Mouse (Mus musculus) forebrain, embryonic 11.5 days (tissue): ENCODE measurements at regions not wholly inside any gene's neighbourhood (a gene's known extent, or its start where the extent isn't known, plus 50 kb on each side); places are given as distances from the start of the nearest gene placed in this dataset.
A peak's percentile ranks its signal among the peaks of the same experiment; 100 is the strongest.

ENCODE experiments used
- ATAC-seq: fragments of 200-750 bp; cut with Nextera tagmentation; replicated peaks from 2 replicates; pipeline ENCODE4 v1.8.0; 2017; ENCODE audit warnings: moderate TSS enrichment; ENCODE audit not compliant: low FRiP score
- DNase-seq: peaks from one replicate; pipeline ENCODE4 v3.0.0-alpha.2; 2017; ENCODE audit warnings: low spot score
- H3K27ac ChIP-seq: fragments of 300-500 bp; sonication (generic); 2 replicates; pipeline ENCODE4 v1.5.1; 2014; ENCODE audit warnings: low read depth, low read length
- H3K27me3 ChIP-seq: fragments of 300-500 bp; sonication (generic); 2 replicates; pipeline ENCODE4 v1.6.1; 2014; ENCODE audit warnings: mild to moderate bottlenecking, low read length, mixed read lengths; ENCODE audit not compliant: control insufficient read depth, insufficient read depth
- H3K36me3 ChIP-seq: fragments of 300-500 bp; sonication (generic); 2 replicates; pipeline ENCODE4 v1.6.1; 2014; ENCODE audit warnings: mild to moderate bottlenecking, low read length, moderate library complexity, mixed read lengths; ENCODE audit not compliant: control insufficient read depth, insufficient read depth
- H3K4me1 ChIP-seq: fragments of 300-500 bp; sonication (generic); replicated peaks from 2 replicates; pipeline ENCODE4 v1.6.1; 2014; ENCODE audit warnings: low read length, mixed read lengths; ENCODE audit not compliant: control insufficient read depth, insufficient read depth
- H3K4me2 ChIP-seq: fragments of 300-500 bp; sonication (generic); 2 replicates; pipeline ENCODE4 v1.6.1; 2014; ENCODE audit warnings: low read depth, mild to moderate bottlenecking, low read length, moderate library complexity, mixed read lengths; ENCODE audit not compliant: severe bottlenecking
- H3K4me3 ChIP-seq: fragments of 300-500 bp; sonication (generic); 2 replicates; pipeline ENCODE4 v1.5.1; 2014; ENCODE audit warnings: low read depth, low read length
- H3K9ac ChIP-seq: fragments of 300-500 bp; sonication (generic); 2 replicates; pipeline ENCODE4 v1.6.1; 2014; ENCODE audit warnings: low read length
- H3K9me3 ChIP-seq: fragments of 300-500 bp; sonication (generic); 2 replicates; pipeline ENCODE4 v1.6.1; 2016; ENCODE audit warnings: low read length, mixed read lengths; ENCODE audit not compliant: control insufficient read depth
- WGBS: fragments of 180-500 bp; shearing (Covaris S2); extraction: QIAGEN DNeasy Blood & Tissue Kit; methylation state at CpG from one replicate; pipeline ENCODE4 v1.1.7; 2014; 5-methylcytosine and 5-hydroxymethylcytosine counted together

DNA sequence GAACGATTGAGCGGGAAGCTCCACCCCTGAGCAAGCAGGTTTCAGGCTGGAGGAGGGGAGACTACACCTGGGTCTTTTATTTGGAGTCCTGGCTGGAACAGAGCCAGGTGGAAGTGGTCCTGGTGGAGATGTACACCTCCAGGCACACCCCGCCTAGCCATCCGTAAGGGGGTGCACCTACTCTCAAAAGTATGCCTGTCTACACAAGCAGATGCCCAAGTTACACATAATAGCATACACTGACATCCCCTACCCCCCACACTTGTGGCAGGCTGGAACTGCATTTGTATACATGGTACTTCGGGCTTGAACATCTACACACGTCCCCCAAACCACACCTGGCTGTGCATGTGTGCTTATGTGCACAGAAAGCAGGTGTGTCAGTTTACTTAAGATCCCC is 236.8 kb upstream of the 4930535I16Rik start:
- H3K27ac ChIP-seq = no peak overlapping the region
- H3K4me1 ChIP-seq = peaks cover 4% of the 10 kb centered on the region; the same call in 1 of the 2 replicates
- no peak overlapping the region for H3K4me2 ChIP-seq
- H3K9ac ChIP-seq = no peak overlapping the region
- ATAC-seq (no peak), DNase-seq (no peak)
- 94% methylated on average over 5 of the region's 6 CpGs for WGBS
- no peaks in the 10 kb centered on the region for H3K36me3 ChIP-seq
- H3K4me3 ChIP-seq = no peak overlapping the region
- H3K9me3 ChIP-seq = no peaks in the 10 kb centered on the region
- H3K27me3 ChIP-seq = no peaks in the 10 kb centered on the region

DNA sequence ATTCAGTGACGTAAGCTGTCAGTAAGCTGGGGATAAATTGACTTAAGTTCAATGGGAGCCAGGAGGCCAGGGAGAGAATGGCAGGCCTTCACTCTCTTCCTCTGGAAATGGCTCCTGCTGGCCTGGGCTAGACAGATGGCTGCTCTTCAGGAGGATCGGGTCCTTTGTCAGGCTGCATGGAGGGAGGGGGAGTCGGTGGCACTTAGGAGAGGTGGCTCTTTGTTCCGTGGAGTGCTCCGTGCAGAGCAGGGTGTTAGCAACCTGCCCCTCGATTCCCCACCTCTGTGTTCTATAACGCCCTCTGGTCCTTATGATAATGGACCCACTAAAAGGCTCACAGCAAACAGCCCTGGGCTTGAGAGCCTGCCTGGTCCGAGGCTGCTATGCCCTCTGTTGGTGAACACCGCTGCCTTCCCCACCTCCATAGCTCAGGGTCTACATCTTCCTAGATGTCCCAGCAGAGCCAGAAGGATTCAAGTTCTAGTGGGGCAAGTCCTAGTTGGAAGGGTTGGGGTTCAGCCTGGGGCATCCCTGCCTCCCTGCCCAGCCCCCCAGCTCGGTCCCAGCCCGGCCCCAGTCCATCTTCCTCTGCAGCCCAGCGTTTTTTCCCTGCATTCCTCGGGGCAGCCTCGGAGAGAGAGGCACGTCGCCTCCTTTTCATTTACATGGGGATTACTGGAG is 232.1 kb upstream of the 4930535I16Rik start:
- Histone ChIP-seq H3K27me3 (no peaks in the 10 kb centered on the region; the same call in 1 of the 2 replicates), H3K9me3 (no peaks in the 10 kb centered on the region), H3K4me3 (peak overlapping the region; percentile 1; the same call in 1 of the 2 replicates), H3K4me1 (peaks cover 4% of the 10 kb centered on the region; the same call in 1 of the 2 replicates), H3K36me3 (no peaks in the 10 kb centered on the region), H3K9ac (peak overlapping the region; percentile 64), H3K27ac (peak overlapping the region; percentile 57), H3K4me2 (peak overlapping the region; percentile 37; the same call in 1 of the 2 replicates)
- 5% methylated on average over 16 of the region's 16 CpGs for WGBS
- DNase-seq (peak; percentile 72), ATAC-seq (peak; percentile 70)

DNA sequence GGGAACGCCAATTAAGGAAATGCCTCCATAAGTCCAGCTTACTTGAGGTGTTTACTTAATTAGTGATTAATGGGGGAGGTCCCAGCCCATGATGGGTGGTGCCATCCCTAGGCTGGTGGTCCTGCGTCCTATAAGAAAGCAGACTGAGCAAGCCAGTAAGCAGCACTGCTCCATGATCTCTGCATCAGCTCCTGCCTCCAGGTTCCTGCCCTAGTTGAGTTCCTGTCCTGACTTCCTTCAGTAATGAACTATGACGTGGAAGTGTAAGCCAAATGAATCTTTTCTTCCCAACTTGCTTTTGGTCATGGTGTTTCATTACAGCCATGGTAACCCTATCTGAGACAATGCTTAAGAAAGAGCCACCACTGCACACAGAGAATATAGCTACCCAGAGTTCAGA is 231.2 kb upstream of the 4930535I16Rik start:
- no peak overlapping the region for H3K4me3 ChIP-seq
- no peak overlapping the region for H3K9ac ChIP-seq
- no peaks in the 10 kb centered on the region for H3K9me3 ChIP-seq
- no peaks in the 10 kb centered on the region for H3K36me3 ChIP-seq
- H3K27ac ChIP-seq = no peak overlapping the region
- no peaks in the 10 kb centered on the region; the same call in 1 of the 2 replicates for H3K27me3 ChIP-seq
- peaks cover 4% of the 10 kb centered on the region; the same call in 1 of the 2 replicates for H3K4me1 ChIP-seq
- no peak for DNase-seq
- WGBS = 88% methylated on average over 3 of the region's 3 CpGs
- no peak for ATAC-seq
- H3K4me2 ChIP-seq = no peak overlapping the region

DNA sequence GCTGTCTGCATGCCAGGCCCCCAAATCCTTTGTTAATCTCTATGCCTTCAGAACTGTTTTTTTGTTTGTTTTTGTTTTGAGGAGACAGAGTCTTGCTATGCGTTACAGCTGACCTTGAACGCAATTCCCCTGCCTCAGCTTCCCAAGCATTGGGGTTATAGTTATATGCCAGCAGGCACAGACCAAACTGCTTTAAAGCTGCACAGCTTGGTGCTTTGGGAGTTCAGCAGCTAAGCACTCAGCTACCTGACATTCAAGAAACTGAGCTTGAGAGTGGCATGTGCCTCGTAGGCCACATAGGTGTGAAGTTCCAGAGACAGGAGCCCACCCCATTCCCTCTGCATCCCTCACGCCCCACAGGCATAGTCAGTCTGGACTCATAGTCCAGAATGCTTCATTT is 229.5 kb upstream of the 4930535I16Rik start:
- DNase-seq (no peak), ATAC-seq (no peak)
- Histone ChIP-seq H3K27me3 (no peaks in the 10 kb centered on the region; the same call in 1 of the 2 replicates), H3K36me3 (no peaks in the 10 kb centered on the region), H3K27ac (no peak overlapping the region), H3K9me3 (no peaks in the 10 kb centered on the region), H3K4me2 (no peak overlapping the region), H3K4me1 (peaks cover 6% of the 10 kb centered on the region; the same call in 1 of the 2 replicates), H3K9ac (no peak overlapping the region), H3K4me3 (no peak overlapping the region)
- WGBS = 78% methylated on average over 4 of the region's 4 CpGs

DNA sequence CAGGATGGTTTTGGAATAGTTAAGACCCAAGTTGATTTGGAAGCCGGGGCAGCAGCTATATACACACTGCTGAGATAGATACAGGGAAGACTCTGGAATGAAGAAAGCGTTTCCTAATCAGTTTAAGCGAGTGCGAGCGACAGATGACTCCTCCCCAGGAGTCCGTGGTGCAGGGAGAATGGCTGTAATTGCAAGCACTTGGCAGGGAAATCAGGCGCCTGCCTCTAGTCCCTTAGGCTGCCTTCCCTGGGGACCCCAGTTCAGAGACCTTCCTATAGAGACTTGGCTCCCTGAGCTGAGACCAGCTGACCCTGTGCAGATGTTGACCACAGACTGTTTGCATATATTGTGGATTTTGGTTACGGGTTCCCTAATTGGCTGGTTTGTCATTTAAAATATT is 228.3 kb upstream of the 4930535I16Rik start:
- DNase-seq (no peak), ATAC-seq (no peak)
- no peak overlapping the region for H3K27ac ChIP-seq
- H3K4me1 ChIP-seq = peaks cover 6% of the 10 kb centered on the region; the same call in 1 of the 2 replicates
- 34% methylated on average over 8 of the region's 8 CpGs for WGBS
- H3K27me3 ChIP-seq = no peaks in the 10 kb centered on the region; the same call in 1 of the 2 replicates
- no peaks in the 10 kb centered on the region for H3K36me3 ChIP-seq
- no peak overlapping the region for H3K4me2 ChIP-seq
- H3K4me3 ChIP-seq = no peak overlapping the region
- no peaks in the 10 kb centered on the region for H3K9me3 ChIP-seq
- H3K9ac ChIP-seq = no peak overlapping the region

DNA sequence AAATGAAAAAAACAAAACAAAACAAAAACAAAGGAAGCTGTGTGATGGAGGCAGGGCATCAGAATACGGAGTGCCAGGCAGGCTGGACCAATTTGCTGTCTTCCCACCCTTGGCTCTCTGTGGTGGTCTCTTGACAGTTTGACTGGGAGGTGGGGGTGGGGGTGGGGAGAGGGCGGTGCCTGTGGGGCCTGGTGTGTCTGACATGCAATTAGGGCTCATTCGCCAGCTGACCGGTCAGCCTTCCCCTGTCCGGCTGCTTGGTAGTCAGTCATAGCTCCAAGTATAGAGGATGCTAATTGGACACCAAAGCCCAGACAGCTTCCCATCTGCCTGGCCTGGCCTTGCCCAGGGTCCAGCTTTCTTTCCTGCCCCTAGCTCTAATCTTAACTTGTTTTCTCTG is 225.8 kb upstream of the 4930535I16Rik start:
- peaks cover 2% of the 10 kb centered on the region; the same call in 1 of the 2 replicates for H3K4me1 ChIP-seq
- H3K9me3 ChIP-seq = no peaks in the 10 kb centered on the region
- H3K9ac ChIP-seq = no peak overlapping the region
- no peak overlapping the region for H3K27ac ChIP-seq
- no peak overlapping the region for H3K4me2 ChIP-seq
- no peak for DNase-seq
- ATAC-seq = no peak
- no peaks in the 10 kb centered on the region; the same call in 1 of the 2 replicates for H3K27me3 ChIP-seq
- no peaks in the 10 kb centered on the region for H3K36me3 ChIP-seq
- WGBS = 34% methylated on average over 5 of the region's 5 CpGs
- H3K4me3 ChIP-seq = no peak overlapping the region

DNA sequence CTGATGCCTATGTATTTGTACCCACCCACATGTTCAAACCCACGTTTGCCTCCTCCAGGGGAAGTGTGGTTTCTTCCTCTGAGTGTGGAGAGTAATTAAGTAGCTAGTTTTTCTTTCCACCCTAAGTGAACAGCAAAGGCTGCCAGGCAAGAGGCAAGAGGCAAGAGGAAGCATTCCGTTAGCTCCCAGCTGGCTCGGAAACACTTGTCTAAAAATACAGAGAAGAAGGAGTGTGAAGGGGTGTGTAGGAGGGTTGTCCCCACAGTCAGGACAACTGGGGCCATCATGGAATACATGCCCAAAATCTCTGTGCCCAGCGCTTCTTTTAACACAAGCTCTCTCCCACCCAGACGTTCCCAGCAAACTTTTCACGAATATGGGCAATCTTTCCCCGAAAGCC is 225.4 kb upstream of the 4930535I16Rik start:
- Histone ChIP-seq H3K4me1 (peaks cover 2% of the 10 kb centered on the region; the same call in 1 of the 2 replicates), H3K36me3 (no peaks in the 10 kb centered on the region), H3K4me2 (no peak overlapping the region), H3K27me3 (no peaks in the 10 kb centered on the region; the same call in 1 of the 2 replicates), H3K27ac (no peak overlapping the region), H3K9me3 (no peaks in the 10 kb centered on the region), H3K4me3 (no peak overlapping the region), H3K9ac (no peak overlapping the region)
- 69% methylated on average over 7 of the region's 7 CpGs for WGBS
- DNase-seq = no peak
- ATAC-seq = no peak

DNA sequence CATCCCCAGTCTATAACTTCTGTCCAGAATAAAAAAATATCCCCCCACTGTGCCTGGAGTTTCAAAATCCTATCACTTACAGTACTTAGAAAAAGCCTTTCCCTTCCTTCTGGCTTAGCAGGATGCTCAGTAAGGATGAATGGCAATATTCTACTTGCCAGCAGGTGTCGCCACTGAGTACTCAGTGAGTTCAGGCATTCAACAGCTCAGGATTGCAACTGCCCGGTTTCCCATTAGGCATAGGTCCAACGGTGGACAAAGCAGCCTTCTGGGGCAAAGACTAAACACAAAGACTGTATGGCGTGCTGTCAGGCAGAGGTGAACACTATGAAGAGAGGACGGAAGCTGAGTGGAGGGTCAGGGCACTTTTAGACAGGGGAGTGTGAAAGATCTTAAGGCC is 224.3 kb upstream of the 4930535I16Rik start:
- Histone ChIP-seq H3K4me1 (peaks cover 2% of the 10 kb centered on the region; the same call in 1 of the 2 replicates), H3K36me3 (no peaks in the 10 kb centered on the region), H3K9me3 (no peaks in the 10 kb centered on the region), H3K9ac (no peak overlapping the region), H3K27ac (no peak overlapping the region), H3K4me2 (no peak overlapping the region), H3K27me3 (no peaks in the 10 kb centered on the region; the same call in 1 of the 2 replicates), H3K4me3 (no peak overlapping the region)
- DNase-seq = peak; percentile 91
- 1% methylated on average over 5 of the region's 5 CpGs for WGBS
- 0 out of 2 replicates have a peak, but pooled peaks have one; percentile 15 for ATAC-seq

DNA sequence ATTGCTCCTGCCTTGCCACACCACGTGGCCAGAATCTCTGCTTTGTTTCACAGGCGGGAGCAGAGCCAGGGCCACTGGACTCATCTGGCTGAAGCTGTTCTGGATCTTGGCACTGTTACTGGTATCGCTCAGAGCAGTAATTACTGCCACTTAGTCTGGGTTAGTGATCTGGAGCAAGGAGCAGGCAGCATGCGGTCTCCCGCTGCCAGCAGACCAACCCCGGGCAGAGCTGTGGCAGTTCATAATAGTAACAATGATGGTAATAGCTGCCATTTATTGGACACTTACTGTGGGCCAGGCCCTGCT is 217.3 kb upstream of the 4930535I16Rik start:
- WGBS = 69% methylated on average over 6 of the region's 6 CpGs
- no peak overlapping the region for H3K27ac ChIP-seq
- H3K4me1 ChIP-seq = no peaks in the 10 kb centered on the region
- H3K27me3 ChIP-seq = no peaks in the 10 kb centered on the region
- ATAC-seq (no peak), DNase-seq (no peak)
- H3K9ac ChIP-seq = no peak overlapping the region
- H3K4me3 ChIP-seq = no peak overlapping the region
- H3K4me2 ChIP-seq = no peak overlapping the region
- H3K9me3 ChIP-seq = no peaks in the 10 kb centered on the region
- no peaks in the 10 kb centered on the region for H3K36me3 ChIP-seq
